Mouse (Mus musculus) CD4-positive helper T cell, adult 2 months (primary cell): ENCODE results near the gene Gli2.

Experiments used
- DNase-seq: peaks from one replicate; pipeline ENCODE4 v3.0.0-alpha.2; 2012; ENCODE audit warnings: low read depth, missing footprints, low spot score

The Gli2 gene

GRCm38 (mm10) chr1:119051192-119051937 lies 2.1 kb downstream of the Gli2 start:
- no peak for DNase-seq

- no peak for DNase-seq
Observed at GRCm38 (mm10) chr1:119049812-119050615, 3.4 kb downstream of the Gli2 start.

- no peak for DNase-seq
Observed at GRCm38 (mm10) chr1:119048988-119049387, 4.4 kb downstream of the Gli2 start.

GRCm38 (mm10) chr1:119048547-119048946 lies 4.9 kb downstream of the Gli2 start:
- DNase-seq = no peak

- DNase-seq = no peak
Observed at GRCm38 (mm10) chr1:119047462-119048371, 5.7 kb downstream of the Gli2 start.

- no peak for DNase-seq
Observed at GRCm38 (mm10) chr1:119038436-119038835, 15.0 kb downstream of the Gli2 start.

- no peak for DNase-seq
Observed at GRCm38 (mm10) chr1:119035931-119036330, 17.5 kb downstream of the Gli2 start.

GRCm38 (mm10) chr1:119035301-119035700 lies 18.1 kb downstream of the Gli2 start:
- DNase-seq = no peak

- DNase-seq = no peak
Observed at GRCm38 (mm10) chr1:119034163-119034705, 19.2 kb downstream of the Gli2 start.

- no peak for DNase-seq
Observed at GRCm38 (mm10) chr1:119033450-119034162, 19.8 kb downstream of the Gli2 start.

- DNase-seq = no peak
Observed at GRCm38 (mm10) chr1:119031185-119031584, 22.2 kb downstream of the Gli2 start.

GRCm38 (mm10) chr1:119025647-119026358 lies 27.6 kb downstream of the Gli2 start:
- DNase-seq = no peak

GRCm38 (mm10) chr1:119022311-119022710 lies 31.1 kb downstream of the Gli2 start:
- DNase-seq = no peak

GRCm38 (mm10) chr1:119020092-119020491 lies 33.3 kb downstream of the Gli2 start:
- no peak for DNase-seq

GRCm38 (mm10) chr1:119019056-119019455 lies 34.4 kb downstream of the Gli2 start:
- DNase-seq = no peak

- DNase-seq = no peak
Observed at GRCm38 (mm10) chr1:119016866-119017265, 36.6 kb downstream of the Gli2 start.

GRCm38 (mm10) chr1:119015108-119015507 lies 38.3 kb downstream of the Gli2 start:
- DNase-seq = no peak

- DNase-seq = no peak
Observed at GRCm38 (mm10) chr1:119008949-119009348, 44.5 kb downstream of the Gli2 start.

- DNase-seq = no peak
Observed at GRCm38 (mm10) chr1:119003852-119004398, 49.5 kb downstream of the Gli2 start.

GRCm38 (mm10) chr1:119001454-119002034 lies 51.9 kb downstream of the Gli2 start:
- DNase-seq = no peak
